Mouse (Mus musculus): ENCODE measurements around the gene Tfap2a. TPM values are rescaled to one million over a fixed set of nuclear protein-coding genes. Genes with fewer than 3 reads are reported as not detected.

Tfap2a gene
- polyA plus RNA-seq, 1 experiment from 2014 or later, result 0.07 TPM

DNA sequence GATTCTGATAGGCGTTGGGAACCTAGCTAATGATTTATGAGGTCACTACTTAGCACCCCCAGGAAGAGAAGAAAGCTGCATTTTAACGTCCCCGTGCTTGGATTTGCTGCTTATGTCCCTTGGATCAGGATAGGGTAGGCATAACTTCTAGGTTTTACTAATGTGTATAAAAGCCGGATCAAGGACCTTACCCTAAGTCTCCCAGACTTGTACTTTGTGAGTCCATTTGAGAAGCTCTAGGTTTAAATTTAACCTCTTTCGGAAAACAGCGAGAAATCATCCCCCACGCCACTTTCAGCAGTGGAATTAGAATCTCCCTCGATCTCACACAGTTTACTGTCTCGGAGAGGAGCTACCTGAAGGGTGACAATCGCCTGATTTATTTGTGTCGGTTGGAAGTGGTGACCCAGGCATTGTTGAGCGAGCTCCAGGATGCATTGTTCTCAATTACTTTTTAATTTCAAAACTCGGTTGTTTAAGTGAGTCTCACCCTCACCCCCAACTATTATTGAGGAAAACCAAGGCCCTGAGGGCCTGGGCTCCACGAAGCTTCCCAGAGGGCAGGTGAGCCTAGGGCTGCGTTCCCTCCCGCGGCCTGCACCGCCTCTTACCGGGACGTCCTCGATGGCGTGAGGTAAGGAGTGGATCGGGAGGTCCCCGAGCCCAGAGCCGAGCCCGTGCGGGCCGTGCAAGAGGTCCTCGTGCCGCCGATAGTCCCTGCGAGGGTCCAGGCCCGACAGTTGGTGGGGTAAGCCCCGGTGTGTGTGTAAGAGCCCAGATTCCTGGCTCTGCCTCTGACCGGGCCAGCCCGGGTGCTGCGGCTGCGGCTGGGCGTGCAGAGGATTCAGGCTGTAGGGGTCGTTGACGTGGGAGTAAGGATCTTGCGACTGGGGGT is 10.2 kb downstream of the Tfap2a start:
- H3K4me1 ChIP-seq (replicated peaks; ENCODE audit: control insufficient read depth, insufficient read depth, low read length), result no peaks in the 10 kb centered on the region; the same call in 1 of the 2 replicates
- TF ChIP-seq CTCF (IDR thresholded peaks at IDR 0.05; ENCODE audit: low read depth), result no peak
- H3K9ac ChIP-seq (ENCODE audit: low read depth, low read length), result no peak overlapping the region
- no peak overlapping the region for H3K4me2 ChIP-seq (replicated peaks; ENCODE audit: low read depth)
- 2% methylated on average over 42 of the region's 42 CpGs for WGBS
- H3K27ac ChIP-seq (ENCODE audit: low read depth, low read length), result no peak overlapping the region
- H3K27me3 ChIP-seq (replicated peaks; ENCODE audit: control insufficient read depth, insufficient read depth, low read length), result peaks cover 91% of the 10 kb centered on the region
- H3K4me3 ChIP-seq (ENCODE audit: low read depth, low read length), result no peak overlapping the region
- no peaks in the 10 kb centered on the region for H3K36me3 ChIP-seq (ENCODE audit: control insufficient read depth, insufficient read depth)
- H3K9me3 ChIP-seq (ENCODE audit: control insufficient read depth), result no peaks in the 10 kb centered on the region
- no peak for ATAC-seq

DNA sequence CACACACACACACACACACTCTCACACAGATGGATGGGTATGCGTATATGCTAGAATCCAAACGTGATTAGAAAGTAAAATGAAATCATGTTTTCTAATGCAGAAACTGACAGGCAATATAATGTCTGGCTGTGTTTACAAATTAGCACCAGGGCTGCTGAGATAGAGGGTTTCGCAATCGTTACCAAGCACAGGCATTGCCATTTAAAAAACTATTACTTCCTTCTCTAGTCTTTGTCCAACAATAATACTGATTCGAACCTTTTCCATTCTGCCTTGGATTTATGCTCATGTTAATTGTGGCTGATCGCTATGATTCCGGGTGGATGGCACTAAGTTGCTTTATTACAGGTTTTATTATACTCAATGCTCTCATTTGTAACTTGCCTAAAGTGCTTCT is 12.3 kb downstream of the Tfap2a start:
- ATAC-seq, result no peak
- 8% methylated on average over 7 of the region's 7 CpGs for WGBS
- TF ChIP-seq CTCF (IDR thresholded peaks at IDR 0.05; ENCODE audit: low read depth), result no peak

DNA sequence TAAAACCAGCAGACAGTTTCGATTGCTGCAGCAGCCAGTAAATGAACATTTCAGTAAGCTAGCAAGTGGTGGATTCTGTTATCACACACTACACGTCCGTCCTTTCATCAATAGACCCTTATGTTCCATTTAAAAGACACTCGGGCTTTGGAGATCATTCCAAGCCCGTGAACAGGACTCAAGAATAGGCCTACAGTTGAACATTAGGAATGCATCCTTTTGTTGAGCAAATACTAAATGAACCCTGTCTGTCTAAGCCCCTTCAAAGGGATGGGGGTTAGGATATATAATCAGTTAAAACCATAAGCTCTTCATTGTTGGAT is 14.6 kb downstream of the Tfap2a start:
- no peak for TF ChIP-seq CTCF (IDR thresholded peaks at IDR 0.05; ENCODE audit: low read depth)
- Histone ChIP-seq H3K4me1 (replicated peaks; ENCODE audit: control insufficient read depth, insufficient read depth, low read length) (no peaks in the 10 kb centered on the region; the same call in 1 of the 2 replicates), H3K9ac (ENCODE audit: low read depth, low read length) (no peak overlapping the region), H3K4me3 (ENCODE audit: low read depth, low read length) (peak overlapping the region; percentile 45), H3K4me2 (replicated peaks; ENCODE audit: low read depth) (peak overlapping the region; percentile 75), H3K36me3 (ENCODE audit: control insufficient read depth, insufficient read depth) (no peaks in the 10 kb centered on the region), H3K27me3 (replicated peaks; ENCODE audit: control insufficient read depth, insufficient read depth, low read length) (peaks cover 88% of the 10 kb centered on the region), H3K27ac (ENCODE audit: low read depth, low read length) (no peak overlapping the region), H3K9me3 (ENCODE audit: control insufficient read depth) (no peaks in the 10 kb centered on the region)
- 21% methylated on average over 5 of the region's 5 CpGs for WGBS
- no peak for ATAC-seq

More for the DNA sequence above, 12.3 kb downstream of the Tfap2a start:
- no peaks in the 10 kb centered on the region for H3K36me3 ChIP-seq (ENCODE audit: control insufficient read depth, insufficient read depth)
- H3K9me3 ChIP-seq (ENCODE audit: control insufficient read depth), result no peaks in the 10 kb centered on the region
- no peak overlapping the region for H3K4me2 ChIP-seq (replicated peaks; ENCODE audit: low read depth)
- H3K27me3 ChIP-seq (replicated peaks; ENCODE audit: control insufficient read depth, insufficient read depth, low read length), result peaks cover 84% of the 10 kb centered on the region
- H3K9ac ChIP-seq (ENCODE audit: low read depth, low read length), result no peak overlapping the region
- H3K27ac ChIP-seq (ENCODE audit: low read depth, low read length), result no peak overlapping the region
- no peaks in the 10 kb centered on the region; the same call in 1 of the 2 replicates for H3K4me1 ChIP-seq (replicated peaks; ENCODE audit: control insufficient read depth, insufficient read depth, low read length)
- H3K4me3 ChIP-seq (ENCODE audit: low read depth, low read length), result no peak overlapping the region

DNA sequence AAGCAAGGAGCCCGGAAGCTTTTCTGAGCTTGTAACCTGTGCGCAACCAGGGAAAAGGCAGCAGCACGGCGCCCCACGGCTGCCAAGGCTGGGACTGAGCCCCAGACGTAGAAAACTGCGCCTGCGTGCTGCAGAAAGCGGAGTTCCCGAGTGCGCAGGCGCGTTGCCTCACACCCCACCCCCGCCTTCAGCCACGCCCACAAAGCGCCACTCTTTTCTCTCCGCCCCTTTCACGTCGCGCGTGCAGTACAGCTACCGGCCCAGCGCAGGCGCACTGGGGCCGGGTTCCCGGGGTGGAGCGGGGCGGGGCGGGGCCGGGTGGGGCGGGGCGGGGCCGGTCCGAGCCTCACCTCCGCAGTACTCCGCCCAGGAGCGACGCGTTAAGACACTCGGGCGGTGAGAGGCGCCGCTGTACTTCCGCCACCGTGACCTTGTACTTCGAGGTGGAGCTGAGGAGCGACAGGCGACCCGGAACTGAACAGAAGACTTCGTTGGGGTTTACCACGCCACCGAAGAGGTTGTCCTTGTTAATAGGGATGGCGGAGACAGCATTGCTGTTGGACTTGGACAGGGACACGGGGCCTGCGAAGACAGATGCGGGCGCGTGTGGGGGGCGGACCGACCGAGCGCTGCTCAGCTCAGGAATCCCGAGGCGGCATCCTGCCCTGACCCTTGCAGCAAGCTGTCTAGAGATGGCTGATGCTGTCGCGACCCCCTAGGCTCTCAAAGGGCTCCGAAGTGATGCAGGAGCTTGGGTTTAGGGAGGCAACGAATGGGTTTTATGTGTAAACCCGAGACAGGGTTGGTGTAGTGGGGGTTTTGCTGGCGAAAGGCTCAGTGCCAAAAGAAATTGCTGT is 15.2 kb downstream of the Tfap2a start:
- WGBS, result under 1% methylated on average over 66 of the region's 70 CpGs
- no peaks in the 10 kb centered on the region; the same call in 1 of the 2 replicates for H3K4me1 ChIP-seq (replicated peaks; ENCODE audit: control insufficient read depth, insufficient read depth, low read length)
- peaks cover 88% of the 10 kb centered on the region for H3K27me3 ChIP-seq (replicated peaks; ENCODE audit: control insufficient read depth, insufficient read depth, low read length)
- no peak overlapping the region for H3K9ac ChIP-seq (ENCODE audit: low read depth, low read length)
- no peak overlapping the region for H3K27ac ChIP-seq (ENCODE audit: low read depth, low read length)
- peak overlapping the region; percentile 45 for H3K4me3 ChIP-seq (ENCODE audit: low read depth, low read length)
- no peaks in the 10 kb centered on the region for H3K36me3 ChIP-seq (ENCODE audit: control insufficient read depth, insufficient read depth)
- peak overlapping the region; percentile 75 for H3K4me2 ChIP-seq (replicated peaks; ENCODE audit: low read depth)
- H3K9me3 ChIP-seq (ENCODE audit: control insufficient read depth), result no peaks in the 10 kb centered on the region
- ATAC-seq, result peak; percentile 97
- TF ChIP-seq CTCF (IDR thresholded peaks at IDR 0.05; ENCODE audit: low read depth), result peak; percentile 70

- Histone ChIP-seq H3K36me3 (ENCODE audit: control insufficient read depth, insufficient read depth) (no peaks in the 10 kb centered on the region), H3K9me3 (ENCODE audit: control insufficient read depth) (no peaks in the 10 kb centered on the region), H3K27me3 (replicated peaks; ENCODE audit: control insufficient read depth, insufficient read depth, low read length) (peaks cover 88% of the 10 kb centered on the region), H3K4me3 (ENCODE audit: low read depth, low read length) (no peak overlapping the region), H3K4me1 (replicated peaks; ENCODE audit: control insufficient read depth, insufficient read depth, low read length) (no peaks in the 10 kb centered on the region; the same call in 1 of the 2 replicates), H3K9ac (ENCODE audit: low read depth, low read length) (no peak overlapping the region), H3K27ac (ENCODE audit: low read depth, low read length) (no peak overlapping the region), H3K4me2 (replicated peaks; ENCODE audit: low read depth) (no peak overlapping the region)
- no peak for ATAC-seq
- 14% methylated on average over 9 of the region's 9 CpGs for WGBS
- no peak for TF ChIP-seq CTCF (IDR thresholded peaks at IDR 0.05; ENCODE audit: low read depth)
These were observed 18.5 kb downstream of the Tfap2a start for GRCm38 (mm10) chr13:40719741-40720082.

DNA sequence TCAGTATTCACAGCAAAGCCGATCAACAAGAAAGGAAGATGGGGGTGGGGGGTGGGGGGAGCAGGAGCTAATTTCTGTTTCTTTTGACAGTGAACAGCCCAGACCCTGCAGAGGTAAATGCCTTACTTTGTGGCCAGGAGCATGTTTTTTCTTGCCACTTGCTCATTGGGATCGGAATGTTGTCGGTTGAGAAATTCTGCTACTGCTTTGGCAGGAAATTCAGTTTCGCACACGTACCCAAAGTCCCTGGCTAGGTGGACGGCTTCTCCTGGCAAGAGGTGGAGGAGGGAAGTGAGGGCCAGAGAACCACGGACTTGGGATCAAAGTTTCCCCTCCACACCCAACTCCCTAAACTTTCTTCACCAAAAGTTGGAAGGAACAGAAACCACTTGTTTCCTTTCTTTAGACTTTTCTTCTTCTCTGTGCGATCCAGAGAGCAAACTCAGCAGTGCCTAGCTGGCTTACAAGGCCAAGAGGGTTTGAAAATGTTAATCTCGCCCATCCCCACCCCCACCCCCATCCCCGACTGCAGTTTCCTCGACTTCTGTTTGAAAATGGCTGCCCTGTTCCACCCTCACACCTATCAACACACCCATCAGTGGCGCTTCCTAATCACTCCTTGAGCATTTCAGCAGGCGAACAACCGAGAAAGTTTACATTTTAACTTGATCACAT is 19.0 kb downstream of the Tfap2a start:
- no peaks in the 10 kb centered on the region for H3K9me3 ChIP-seq (ENCODE audit: control insufficient read depth)
- H3K4me1 ChIP-seq (replicated peaks; ENCODE audit: control insufficient read depth, insufficient read depth, low read length), result no peaks in the 10 kb centered on the region; the same call in 1 of the 2 replicates
- no peak for TF ChIP-seq CTCF (IDR thresholded peaks at IDR 0.05; ENCODE audit: low read depth)
- H3K36me3 ChIP-seq (ENCODE audit: control insufficient read depth, insufficient read depth), result no peaks in the 10 kb centered on the region
- H3K4me3 ChIP-seq (ENCODE audit: low read depth, low read length), result no peak overlapping the region
- ATAC-seq, result no peak
- peaks cover 88% of the 10 kb centered on the region for H3K27me3 ChIP-seq (replicated peaks; ENCODE audit: control insufficient read depth, insufficient read depth, low read length)
- 29% methylated on average over 14 of the region's 14 CpGs for WGBS
- H3K27ac ChIP-seq (ENCODE audit: low read depth, low read length), result no peak overlapping the region
- no peak overlapping the region for H3K4me2 ChIP-seq (replicated peaks; ENCODE audit: low read depth)
- H3K9ac ChIP-seq (ENCODE audit: low read depth, low read length), result no peak overlapping the region
